Mouse (Mus musculus): Measurements from ENCODE around the gene Gm8279. TPM values are rescaled to one million over a fixed set of nuclear protein-coding genes. Genes with fewer than 3 reads are reported as not detected.
"Not testable (repeated sequence)": the region's sequence is repeated elsewhere in the genome, so short reads cannot be mapped to it uniquely, and the experiment has no call there.

Gene Gm8279
- polyA plus RNA-seq (2014; fragmentation: Nextera tagmentation; extraction: Ambion mirVana) = not detected in 2 replicates

DNA sequence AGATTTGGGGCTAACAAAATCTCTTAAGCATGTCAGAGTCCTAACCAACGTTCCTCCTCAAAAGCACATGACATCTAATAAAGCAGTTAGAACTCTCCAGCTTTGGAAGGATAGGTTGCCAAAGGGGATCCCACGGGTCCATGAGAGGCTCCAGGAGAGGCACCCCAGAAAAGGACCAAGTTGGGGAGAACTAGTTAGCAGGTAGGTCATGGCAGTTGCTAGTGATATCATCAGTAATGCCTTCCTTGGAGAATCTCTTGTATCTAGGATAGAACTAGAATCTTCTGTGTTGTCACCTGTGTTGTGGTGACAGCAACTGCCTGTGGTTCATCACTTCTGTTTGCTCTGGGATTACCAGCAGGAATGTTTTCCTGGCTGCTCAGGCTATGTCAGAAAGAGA, at the start of gene Gm8279:
Gm8279 (plus strand) TSS at position 301 of the 400 bp plus-strand sequence.
- not testable (repeated sequence) for H3K27ac ChIP-seq (ENCODE audit: low read depth, low read length); H3K36me3 ChIP-seq (ENCODE audit: control insufficient read depth, insufficient read depth, low read length); H3K9me3 ChIP-seq (ENCODE audit: control insufficient read depth, low read length); H3K4me3 ChIP-seq (ENCODE audit: low read length); H3K4me2 ChIP-seq (replicated peaks; ENCODE audit: low read depth, low read length); ATAC-seq (ENCODE audit: low FRiP score, low TSS enrichment); H3K4me1 ChIP-seq (ENCODE audit: control insufficient read depth, insufficient read depth, low read length); H3K27me3 ChIP-seq (ENCODE audit: control insufficient read depth, insufficient read depth, low read length); H3K9ac ChIP-seq (ENCODE audit: low read depth, low read length)
- 79% methylated on average over 2 of the region's 2 CpGs for WGBS

- H3K27me3 ChIP-seq (ENCODE audit: control insufficient read depth, insufficient read depth, low read length); H3K4me2 ChIP-seq (replicated peaks; ENCODE audit: low read depth, low read length); H3K4me1 ChIP-seq (ENCODE audit: control insufficient read depth, insufficient read depth, low read length); H3K36me3 ChIP-seq (ENCODE audit: control insufficient read depth, insufficient read depth, low read length); H3K9me3 ChIP-seq (ENCODE audit: control insufficient read depth, low read length); H3K27ac ChIP-seq (ENCODE audit: low read depth, low read length); ATAC-seq (ENCODE audit: low FRiP score, low TSS enrichment); H3K4me3 ChIP-seq (ENCODE audit: low read length); H3K9ac ChIP-seq (ENCODE audit: low read depth, low read length): not testable (repeated sequence)
- no CpG with 5 or more reads among the region's 1 CpGs for WGBS
Observed at GRCm38 (mm10) chr14:5164235-5164634, 32.9 kb downstream of the Gm8279 start, which contains the start of gene Gm3317. TSS of gene Gm3317 (plus strand) at chr14:5164535.

DNA sequence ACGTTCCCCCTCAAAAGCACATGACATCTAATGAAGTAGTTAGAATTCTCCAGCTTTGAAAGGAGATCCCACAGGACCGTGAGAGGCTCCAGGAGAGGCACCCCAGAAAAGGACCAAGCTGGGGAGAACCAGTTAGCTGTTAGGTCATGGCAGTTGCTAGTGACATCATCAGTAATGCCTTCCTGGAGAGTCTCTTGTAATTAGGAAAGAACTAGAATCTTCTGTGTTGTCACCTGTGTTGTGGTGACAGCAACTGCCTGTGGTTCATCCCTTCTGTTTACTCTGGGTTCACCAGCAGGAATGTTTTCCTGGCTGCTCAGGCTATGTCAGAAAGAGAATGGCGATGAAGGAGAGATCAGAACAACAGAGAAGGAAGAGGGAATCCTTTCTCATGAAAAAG, 54.2 kb downstream of the Gm8279 start, which contains the start of gene Gm8271:
Gm8271 (plus strand) TSS at position 301 of the 400 bp plus-strand sequence.
- H3K4me3 ChIP-seq (ENCODE audit: low read length); ATAC-seq (ENCODE audit: low FRiP score, low TSS enrichment); H3K9me3 ChIP-seq (ENCODE audit: control insufficient read depth, low read length); H3K27ac ChIP-seq (ENCODE audit: low read depth, low read length); H3K4me1 ChIP-seq (ENCODE audit: control insufficient read depth, insufficient read depth, low read length); H3K9ac ChIP-seq (ENCODE audit: low read depth, low read length); H3K4me2 ChIP-seq (replicated peaks; ENCODE audit: low read depth, low read length); H3K36me3 ChIP-seq (ENCODE audit: control insufficient read depth, insufficient read depth, low read length); H3K27me3 ChIP-seq (ENCODE audit: control insufficient read depth, insufficient read depth, low read length): not testable (repeated sequence)
- no CpG with 5 or more reads among the region's 3 CpGs for WGBS

Other genes starting within 250 kb of the Gm8279 start
- gene Gm3278, start 239.1 kb upstream of the Gm8279 start, polyA plus RNA-seq (2014; fragmentation: Nextera tagmentation; extraction: Ambion mirVana) = 0.17 TPM in 1 of 2 replicates, not detected in the other
- gene Gm8297, start 147.6 kb upstream of the Gm8279 start, polyA plus RNA-seq (2014; fragmentation: Nextera tagmentation; extraction: Ambion mirVana) = not detected in 2 replicates
- gene Gm3298, start 115.6 kb upstream of the Gm8279 start, polyA plus RNA-seq (2014; fragmentation: Nextera tagmentation; extraction: Ambion mirVana) = not detected in 2 replicates
- not detected in 2 replicates for gene 4930555G01Rik, start 80.9 kb upstream of the Gm8279 start, polyA plus RNA-seq (2014; fragmentation: Nextera tagmentation; extraction: Ambion mirVana)
- 0.30 and 1.3 TPM in 2 replicates for gene Gm8281, start 60.5 kb upstream of the Gm8279 start, polyA plus RNA-seq (2014; fragmentation: Nextera tagmentation; extraction: Ambion mirVana)
- gene Gm3317, start 33.0 kb downstream of the Gm8279 start, polyA plus RNA-seq (2014; fragmentation: Nextera tagmentation; extraction: Ambion mirVana) = not detected in 2 replicates
- not detected in 2 replicates for gene Gm8271, start 54.3 kb downstream of the Gm8279 start, polyA plus RNA-seq (2014; fragmentation: Nextera tagmentation; extraction: Ambion mirVana)
- not detected in 2 replicates for gene Gm3526, start 129.1 kb downstream of the Gm8279 start, polyA plus RNA-seq (2014; fragmentation: Nextera tagmentation; extraction: Ambion mirVana)
- not detected in 2 replicates for gene Gm3542, start 203.4 kb downstream of the Gm8279 start, polyA plus RNA-seq (2014; fragmentation: Nextera tagmentation; extraction: Ambion mirVana)